ENCODE assay signal across 29 mouse cellular contexts in the genomic region with DNA sequence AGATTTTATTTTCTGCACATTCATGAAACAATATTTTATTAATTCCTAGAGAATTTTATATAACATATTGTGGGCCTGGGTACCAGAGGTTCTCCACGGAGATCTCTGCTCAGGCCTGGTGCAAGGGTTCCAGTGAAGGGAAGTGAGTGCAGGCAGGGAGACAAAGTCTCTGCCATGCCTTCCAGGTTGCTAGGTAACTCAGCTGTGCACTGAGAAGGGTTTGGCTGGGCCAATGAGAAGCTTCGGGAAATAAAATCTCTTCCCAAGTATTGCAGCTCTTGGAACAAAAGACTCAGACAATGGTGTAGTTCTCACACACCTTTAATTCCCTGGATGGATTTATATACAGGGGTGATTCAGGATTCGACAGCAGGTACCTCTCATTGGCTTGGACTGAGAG.
DNase-seq lines count a peak whose midpoint lies in the region; ATAC-seq and TF ChIP-seq lines count a peak whose summit lies in the region.
"Had no signal": no experiment of that assay in that cellular context is flagged by ENCODE, and none has a peak within 500 bp of the region (broad histone marks: within the 10 kb centered on the region; RNA-seq: fewer than 3 reads in every experiment).

No protein-coding gene starts in this region.

- no peaks in the 10 kb centered on the region for H3K27me3 ChIP-seq in forebrain, postnatal 0 days (ENCODE audit: insufficient read depth, low read length)
- no peaks in the 10 kb centered on the region for H3K27me3 ChIP-seq in forebrain, embryonic 13.5 days
- no peaks in the 10 kb centered on the region for H3K27me3 ChIP-seq in midbrain, embryonic 15.5 days (replicated peaks)
- H3K27me3 ChIP-seq in heart, embryonic 10.5 days (ENCODE audit: insufficient read depth, poor library complexity, severe bottlenecking), result no peaks in the 10 kb centered on the region
- H3K27me3 ChIP-seq: embryonic facial prominence, embryonic 15.5 days; hindbrain, embryonic 12.5 days; intestine, embryonic 15.5 days had no signal

- TF ChIP-seq CTCF in forebrain, postnatal 0 days (IDR thresholded peaks at IDR 0.05; ENCODE audit: low read depth), result no peak
- TF ChIP-seq CTCF in brain, embryonic 14.5 days (IDR thresholded peaks at IDR 0.05; ENCODE audit: borderline replicate concordance, extremely low read depth, insufficient read depth, insufficient read length), result no peak

- WGBS in forebrain, postnatal 0 days, result 14% methylated on average over 3 of the region's 3 CpGs
- WGBS in forebrain, embryonic 13.5 days, result 28% methylated on average over 3 of the region's 3 CpGs
- 13% methylated on average over 3 of the region's 3 CpGs for WGBS in midbrain, embryonic 15.5 days
- WGBS in heart, embryonic 10.5 days, result 51% methylated on average over 3 of the region's 3 CpGs

- peak; percentile 9 for DNase-seq in forebrain, postnatal 0 days
- DNase-seq in R1 (ENCODE audit: low read depth, low spot score), result peak; percentile 71
- DNase-seq in brain, embryonic 14.5 days (ENCODE audit: low read depth), result peak; percentile 40
- DNase-seq in heart, embryonic 10.5 days (ENCODE audit: low spot score), result no peak
- DNase-seq in kidney, adult 18-20 months, result no peak
- DNase-seq: adrenal gland, postnatal 10 days; B cell, adult 2 months; cerebellum, adult 11 months; cerebellum, adult 9-10 months; cerebellum, postnatal 36 days; gastrocnemius, postnatal 14 days; heart, postnatal 36 days; kidney, adult 8-10 months; kidney, postnatal 14 days; liver; lung, adult 2 months; lung, postnatal 10 days; spleen, adult 18-20 months; thymus, postnatal 14 days had no signal

- no peak overlapping the region for H3K4me3 ChIP-seq in forebrain, postnatal 0 days (ENCODE audit: low read depth, low read length)
- no peak overlapping the region for H3K4me3 ChIP-seq in forebrain, embryonic 13.5 days
- no peak overlapping the region for H3K4me3 ChIP-seq in midbrain, embryonic 15.5 days
- no peak overlapping the region for H3K4me3 ChIP-seq in heart, embryonic 10.5 days
- H3K4me3 ChIP-seq: embryonic facial prominence, embryonic 15.5 days; hindbrain, embryonic 12.5 days; intestine, embryonic 15.5 days; left cerebral cortex, adult 2 months had no signal

- peak; percentile 32; the same call in 1 of the 2 replicates for ATAC-seq in forebrain, postnatal 0 days
- ATAC-seq in forebrain, embryonic 13.5 days, result no peak
- ATAC-seq in midbrain, embryonic 15.5 days (replicated peaks), result peak; percentile 63; the same call in 1 of the 2 replicates
- ATAC-seq: hindbrain, postnatal 0 days; intestine, embryonic 15.5 days had no signal

- H3K36me3 ChIP-seq in forebrain, postnatal 0 days (ENCODE audit: insufficient read depth), result no peaks in the 10 kb centered on the region
- H3K36me3 ChIP-seq in forebrain, embryonic 13.5 days (ENCODE audit: poor library complexity, severe bottlenecking), result no peaks in the 10 kb centered on the region
- H3K36me3 ChIP-seq in midbrain, embryonic 15.5 days (replicated peaks), result no peaks in the 10 kb centered on the region
- no peaks in the 10 kb centered on the region for H3K36me3 ChIP-seq in heart, embryonic 10.5 days
- H3K36me3 ChIP-seq: embryonic facial prominence, embryonic 15.5 days; hindbrain, embryonic 12.5 days; intestine, embryonic 15.5 days had no signal

- no peak for TF ChIP-seq POLR2A in brain, embryonic 14.5 days (IDR thresholded peaks at IDR 0.05; ENCODE audit: borderline replicate concordance, extremely low read depth, insufficient read depth, insufficient read length, poor library complexity, severe bottlenecking)

- no peaks in the 10 kb centered on the region for H3K9me3 ChIP-seq in forebrain, postnatal 0 days (ENCODE audit: low read length)
- H3K9me3 ChIP-seq in forebrain, embryonic 13.5 days (replicated peaks), result no peaks in the 10 kb centered on the region
- H3K9me3 ChIP-seq in midbrain, embryonic 15.5 days, result no peaks in the 10 kb centered on the region
- no peaks in the 10 kb centered on the region for H3K9me3 ChIP-seq in heart, embryonic 10.5 days
- H3K9me3 ChIP-seq: embryonic facial prominence, embryonic 15.5 days; hindbrain, embryonic 12.5 days; intestine, embryonic 15.5 days had no signal

- no peak overlapping the region for H3K9ac ChIP-seq in forebrain, postnatal 0 days
- no peak overlapping the region for H3K9ac ChIP-seq in forebrain, embryonic 13.5 days
- no peak overlapping the region for H3K9ac ChIP-seq in midbrain, embryonic 15.5 days
- H3K9ac ChIP-seq: embryonic facial prominence, embryonic 15.5 days; hindbrain, embryonic 12.5 days; intestine, embryonic 15.5 days; liver, embryonic 14.5 days had no signal

- no peaks in the 10 kb centered on the region for H3K4me1 ChIP-seq in forebrain, postnatal 0 days (ENCODE audit: insufficient read depth)
- no peaks in the 10 kb centered on the region for H3K4me1 ChIP-seq in forebrain, embryonic 13.5 days
- H3K4me1 ChIP-seq in midbrain, embryonic 15.5 days, result no peaks in the 10 kb centered on the region
- H3K4me1 ChIP-seq in heart, embryonic 10.5 days, result no peaks in the 10 kb centered on the region
- H3K4me1 ChIP-seq: embryonic facial prominence, embryonic 15.5 days; hindbrain, embryonic 12.5 days; intestine, embryonic 15.5 days had no signal

- no peak overlapping the region for H3K4me2 ChIP-seq in forebrain, postnatal 0 days (ENCODE audit: low read depth)
- H3K4me2 ChIP-seq in forebrain, embryonic 13.5 days, result no peak overlapping the region
- H3K4me2 ChIP-seq in midbrain, embryonic 15.5 days, result no peak overlapping the region
- H3K4me2 ChIP-seq: embryonic facial prominence, embryonic 15.5 days; heart, embryonic 11.5 days; hindbrain, embryonic 12.5 days; intestine, embryonic 15.5 days had no signal

- no peak overlapping the region for H3K27ac ChIP-seq in forebrain, postnatal 0 days (ENCODE audit: low read depth, low read length)
- no peak overlapping the region for H3K27ac ChIP-seq in forebrain, embryonic 13.5 days
- H3K27ac ChIP-seq in midbrain, embryonic 15.5 days, result no peak overlapping the region
- H3K27ac ChIP-seq in heart, embryonic 10.5 days, result no peak overlapping the region
- H3K27ac ChIP-seq: embryonic facial prominence, embryonic 15.5 days; hindbrain, embryonic 12.5 days; hindbrain, postnatal 0 days; intestine, embryonic 15.5 days; left cerebral cortex, adult 2 months; liver, embryonic 14.5 days; macrophage had no signal

Comparison
In these comparisons a context has a peak if more than half of its experiments do, and no peak if none do; other contexts are left out.
1. DNase-seq: peak in forebrain, postnatal 0 days (single experiment), R1 (single experiment) and brain, embryonic 14.5 days (single experiment); none in heart, embryonic 10.5 days (single experiment) and kidney, adult 18-20 months (single experiment).